Mouse (Mus musculus) MEL (cell line): ENCODE data around the gene D11Wsu47e. TPM values are rescaled to one million over a fixed set of nuclear protein-coding genes. Genes with fewer than 3 reads are reported as not detected.

Experiments used
- DNase-seq: peaks from one replicate; pipeline ENCODE4 v3.0.0; 2011; ENCODE audit warnings: low read depth, low spot score
- H3K27ac ChIP-seq: 2 replicates; pipeline ENCODE4 v1.5.1; 2012; ENCODE audit warnings: low read depth, mild to moderate bottlenecking, control low read depth, low read length, moderate library complexity; ENCODE audit not compliant: control insufficient read depth
- H3K27me3 ChIP-seq, 2 experiments: fragments of 150-350 bp in 1 of 2; sonication (generic) in 1 of 2; 2 replicates each; pipeline ENCODE4 v1.6.1; 2012; ENCODE audit warnings: low read length in 2 of 2, mild to moderate bottlenecking in 2 of 2, improper control_type of control experiment in 1 of 2, moderate library complexity in 1 of 2; ENCODE audit not compliant: insufficient read depth in 2 of 2, control insufficient read depth in 1 of 2
- H3K36me3 ChIP-seq, 2 experiments: 2 replicates each; pipeline ENCODE4 v1.6.1; 2012 to 2014; ENCODE audit warnings: low read length in 2 of 2, improper control_type of control experiment in 1 of 2, inconsistent platforms in 1 of 2, mild to moderate bottlenecking in 1 of 2; ENCODE audit not compliant: insufficient read depth in 2 of 2, control insufficient read depth in 1 of 2
- H3K4me1 ChIP-seq, 2 experiments: fragments of 150-350 bp in 1 of 2; sonication (generic) in 1 of 2; 2 replicates each; pipeline ENCODE4 v1.6.1; 2012; ENCODE audit warnings: low read length in 2 of 2, improper control_type of control experiment in 1 of 2, mild to moderate bottlenecking in 1 of 2; ENCODE audit not compliant: insufficient read depth in 2 of 2, control insufficient read depth in 1 of 2
- H3K4me3 ChIP-seq, 2 experiments: fragments of 150-350 bp in 1 of 2; sonication (generic) in 1 of 2; 2 replicates each; pipeline ENCODE4 v1.5.1; 2012; ENCODE audit warnings: low read depth in 2 of 2, low read length in 2 of 2, mild to moderate bottlenecking in 2 of 2, moderate library complexity in 2 of 2, control low read depth in 1 of 2, improper control_type of control experiment in 1 of 2; ENCODE audit not compliant: control insufficient read depth in 1 of 2, insufficient read depth in 1 of 2
- H3K79me2 ChIP-seq: 2 replicates; pipeline ENCODE4 v1.6.1; 2012; ENCODE audit warnings: mild to moderate bottlenecking, low read length, moderate library complexity; ENCODE audit not compliant: control insufficient read depth, poor library complexity, insufficient read depth
- H3K9ac ChIP-seq: 2 replicates; pipeline ENCODE4 v1.6.1; 2012; ENCODE audit warnings: low read depth, mild to moderate bottlenecking, control low read depth, low read length, moderate library complexity; ENCODE audit not compliant: control insufficient read depth, poor library complexity, severe bottlenecking
- H3K9me3 ChIP-seq: fragments of 150-350 bp; sonication (generic); replicated peaks from 2 replicates; pipeline ENCODE4 v1.6.1; 2012; ENCODE audit warnings: mild to moderate bottlenecking, low read length, improper control_type of control experiment, moderate library complexity; ENCODE audit not compliant: insufficient read depth
- CHD2 ChIP-seq: IDR thresholded peaks from 2 replicates; pipeline ENCODE4 v1.6.1; 2011; ENCODE audit warnings: low read length, improper control_type of control experiment
- CTCF ChIP-seq, 3 experiments: IDR thresholded peaks in 2 of 3; conservative IDR thresholded peaks in 1 of 3; 2 replicates each; pipeline ENCODE4 v1.5.1; 2011 to 2012; ENCODE audit warnings: low read length in 3 of 3, low read depth in 2 of 3, mild to moderate bottlenecking in 2 of 3, improper control_type of control experiment in 1 of 3, inconsistent platforms in 1 of 3, mixed read lengths in 1 of 3, moderate library complexity in 1 of 3; ENCODE audit not compliant: control insufficient read depth in 1 of 3, insufficient read depth in 1 of 3, poor library complexity in 1 of 3, severe bottlenecking in 1 of 3
- E2F4 ChIP-seq: IDR thresholded peaks from 2 replicates; pipeline ENCODE4 v1.6.1; 2011; ENCODE audit warnings: low read depth, low read length, improper control_type of control experiment, borderline replicate concordance
- ELF1 ChIP-seq: IDR thresholded peaks from 2 replicates; pipeline ENCODE4 v1.6.1; 2014; ENCODE audit warnings: low read depth, mild to moderate bottlenecking, inconsistent platforms, low read length, improper control_type of control experiment, moderate library complexity
- EP300 ChIP-seq, 2 experiments: IDR thresholded peaks; 2 replicates each; pipeline ENCODE4 v1.6.1; 2011; ENCODE audit warnings: improper control_type of control experiment in 2 of 2, low read length in 2 of 2, low read depth in 1 of 2, mild to moderate bottlenecking in 1 of 2
- ETS1 ChIP-seq: IDR thresholded peaks from 2 replicates; pipeline ENCODE4 v1.6.1; 2012; ENCODE audit warnings: low read depth, mild to moderate bottlenecking, inconsistent platforms, low read length, improper control_type of control experiment, moderate library complexity
- HCFC1 ChIP-seq: IDR thresholded peaks from 2 replicates; pipeline ENCODE4 v1.6.1; 2012; ENCODE audit warnings: low read depth, mild to moderate bottlenecking, inconsistent platforms, low read length, improper control_type of control experiment, moderate library complexity
- MXI1 ChIP-seq: IDR thresholded peaks from 2 replicates; pipeline ENCODE4 v1.6.1; 2011; ENCODE audit warnings: mild to moderate bottlenecking, low read depth, low read length, improper control_type of control experiment
- MYB ChIP-seq: IDR thresholded peaks from 2 replicates; pipeline ENCODE4 v1.6.1; 2011; ENCODE audit warnings: mild to moderate bottlenecking, low read depth, low read length, improper control_type of control experiment
- NELFE ChIP-seq: IDR thresholded peaks from 2 replicates; pipeline ENCODE4 v1.6.1; 2011; ENCODE audit warnings: low read depth, low read length, improper control_type of control experiment
- POLR2AphosphoS2 ChIP-seq: IDR thresholded peaks from 2 replicates; pipeline ENCODE4 v1.6.1; 2011; ENCODE audit warnings: low read length, improper control_type of control experiment
- RCOR1 ChIP-seq: IDR thresholded peaks from 2 replicates; pipeline ENCODE4 v1.6.1; 2012; ENCODE audit warnings: low read depth, mild to moderate bottlenecking, inconsistent platforms, low read length, improper control_type of control experiment
- TAL1 ChIP-seq: IDR thresholded peaks from 2 replicates; pipeline ENCODE4 v1.6.1; 2012; ENCODE audit warnings: mild to moderate bottlenecking, inconsistent platforms, low read length, moderate library complexity, mixed read lengths
- TCF12 ChIP-seq: IDR thresholded peaks from 2 replicates; pipeline ENCODE4 v1.6.1; 2014; ENCODE audit warnings: low read depth, mild to moderate bottlenecking, inconsistent platforms, low read length, improper control_type of control experiment, moderate library complexity
- USF1 ChIP-seq: IDR thresholded peaks from 2 replicates; pipeline ENCODE4 v1.6.1; 2014; ENCODE audit warnings: low read depth, mild to moderate bottlenecking, inconsistent platforms, low read length, improper control_type of control experiment, moderate library complexity
- ZC3H11A ChIP-seq: IDR thresholded peaks from 2 replicates; pipeline ENCODE4 v1.6.1; 2012; ENCODE audit warnings: low read depth, mild to moderate bottlenecking, inconsistent platforms, low read length, improper control_type of control experiment
- polyA plus RNA-seq, 2 experiments: library from polyadenylated mRNA; stranded (reverse) in 1 of 2; unstranded in 1 of 2; fragments of >175 nt in 1 of 2; fragments of >200 nt in 1 of 2; gene quantifications; 2 replicates each; pipeline versions ENCODE4 v1.2.1 to v1.2.4; 2012; ENCODE audit warnings: low replicate concordance in 2 of 2, low read depth in 1 of 2; ENCODE audit not compliant: insufficient read length in 2 of 2, insufficient read depth in 1 of 2, missing spikeins in 1 of 2
- total RNA-seq: library from RNA; depleted of rRNA; stranded (reverse); fragments of 300-350 nt; gene quantifications from 2 replicates; pipeline ENCODE4 v1.2.3, GENCODE M21; 2012

The D11Wsu47e gene
- total and polyA plus RNA-seq, 3 experiments = 25.0 to 40.6 TPM; not detected in 1

GRCm38 (mm10) chr11:113660940-113661339 is 23.3 kb upstream of the D11Wsu47e start (continued):
- TF ChIP-seq ZC3H11A = no peak
- peak; percentile 36 to 42; a peak in 3 of 4 replicates for TF ChIP-seq EP300 (IDR thresholded peaks at IDR 0.05; ENCODE audit: low read depth in 1 of 2, low read length in 2 of 2)
- peak; percentile 35; the same call in 1 of the 2 replicates for TF ChIP-seq TCF12
- no peak for TF ChIP-seq CHD2
- TF ChIP-seq POLR2AphosphoS2 = peak; percentile 53
- TF ChIP-seq TAL1 = no peak
- no peak for TF ChIP-seq CTCF (IDR thresholded peaks at IDR 0.05 in 2 of 3, conservative IDR thresholded peaks at IDR 0.05 in 1 of 3; ENCODE audit: control insufficient read depth in 1 of 3, insufficient read depth in 1 of 3, low read depth in 2 of 3, low read length in 3 of 3, poor library complexity in 1 of 3, severe bottlenecking in 1 of 3)
- TF ChIP-seq MYB = peak; percentile 55; the same call in 1 of the 2 replicates
- TF ChIP-seq ETS1 = peak; percentile 74
- no peak for TF ChIP-seq HCFC1

- H3K9me3 ChIP-seq = no peaks in the 10 kb centered on the region
- H3K4me1 ChIP-seq = peaks cover 0 to 8% of the 10 kb centered on the region in 2 experiments; a peak in 2 of 4 replicates
- no peak for TF ChIP-seq USF1
- no peak for TF ChIP-seq MXI1
- TF ChIP-seq RCOR1 = no peak
- TF ChIP-seq NELFE = no peak
- TF ChIP-seq E2F4 = no peak
- TF ChIP-seq ELF1 = no peak
- TF ChIP-seq MYB = no peak
- no peak overlapping the region for H3K9ac ChIP-seq
- peak overlapping the region; percentile 65; the same call in 1 of the 2 replicates for H3K27ac ChIP-seq
- DNase-seq = no peak
- peaks cover 14 to 32% of the 10 kb centered on the region in 2 experiments for H3K36me3 ChIP-seq
- no peak overlapping the region for H3K4me3 ChIP-seq
- H3K27me3 ChIP-seq = no peaks in the 10 kb centered on the region
- peaks cover 1% of the 10 kb centered on the region; the same call in 1 of the 2 replicates for H3K79me2 ChIP-seq
Observed at GRCm38 (mm10) chr11:113661835-113662351, 22.3 kb upstream of the D11Wsu47e start.

DNA sequence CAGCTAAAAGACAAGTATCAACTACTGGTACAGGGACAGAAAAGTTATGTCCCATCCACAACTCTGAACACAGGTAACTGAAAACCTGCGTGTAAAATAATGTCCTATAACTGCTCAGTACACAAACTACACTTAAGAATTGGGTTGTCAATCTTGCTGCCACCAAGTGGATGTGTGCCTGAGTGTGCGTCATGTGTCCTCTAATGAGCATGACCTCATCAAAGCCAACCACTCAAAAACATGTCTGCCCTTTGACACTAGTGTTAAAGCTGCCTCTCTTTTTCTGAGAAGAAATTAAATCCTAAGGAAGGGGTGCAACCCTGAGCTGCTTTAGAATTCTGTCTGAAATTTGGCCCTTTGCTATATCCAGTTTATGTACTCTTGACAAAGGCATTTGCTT is 19.9 kb upstream of the D11Wsu47e start:
- peaks cover 16 to 36% of the 10 kb centered on the region in 2 experiments for H3K36me3 ChIP-seq
- TF ChIP-seq POLR2AphosphoS2 = 0 out of 2 replicates have a peak, but pooled peaks have one; percentile 0
- no peak for TF ChIP-seq EP300 (IDR thresholded peaks at IDR 0.05; ENCODE audit: low read depth in 1 of 2, low read length in 2 of 2)
- no peak overlapping the region for H3K9ac ChIP-seq
- H3K27me3 ChIP-seq = no peaks in the 10 kb centered on the region
- no peak overlapping the region for H3K4me3 ChIP-seq
- peaks cover 2% of the 10 kb centered on the region; the same call in 1 of the 2 replicates for H3K79me2 ChIP-seq
- no peaks in the 10 kb centered on the region for H3K9me3 ChIP-seq
- peaks cover 0 to 8% of the 10 kb centered on the region in 2 experiments; a peak in 2 of 4 replicates for H3K4me1 ChIP-seq
- H3K27ac ChIP-seq = no peak overlapping the region
- DNase-seq = no peak
